Mouse (Mus musculus) cortical plate, adult 2 months (tissue): ENCODE data around the gene Fam193b.

Experiments used
- CTCF ChIP-seq: fragments of 200-500 bp; IDR thresholded peaks from 2 replicates; pipeline ENCODE4 v1.5.1; 2011; ENCODE audit warnings: mild to moderate bottlenecking, control low read depth, low read length; ENCODE audit not compliant: insufficient read depth; ENCODE audit errors: extremely low read depth
- POLR2A ChIP-seq: fragments of 200-500 bp; IDR thresholded peaks from 2 replicates; pipeline ENCODE4 v1.6.1; 2011; ENCODE audit warnings: mild to moderate bottlenecking, low read length, control low read depth; ENCODE audit not compliant: insufficient read depth; ENCODE audit errors: extremely low read depth

GRCm38 (mm10) chr13:55619328-55619727 lies 48.4 kb upstream of the Fam193b start:
- no peak for TF ChIP-seq POLR2A
- TF ChIP-seq CTCF, result no peak
